Mouse (Mus musculus) CD8-positive naive resting alpha-beta T cell, adult 2 months (primary cell): ENCODE measurements around the gene Spon2.

Experiments
- DNase-seq, 2 experiments: peaks; one replicate each; pipeline ENCODE4 v3.0.0; 2022; ENCODE audit warnings: low read depth in 2 of 2, low spot score in 2 of 2

The Spon2 gene

GRCm38 (mm10) chr5:33218746-33219449, 643 bp upstream of the Spon2 start:
- no peak for DNase-seq

GRCm38 (mm10) chr5:33217663-33218062, 592 bp downstream of the Spon2 start:
- no peak for DNase-seq

GRCm38 (mm10) chr5:33214723-33215122, 3.5 kb downstream of the Spon2 start:
- DNase-seq = no peak

DNA sequence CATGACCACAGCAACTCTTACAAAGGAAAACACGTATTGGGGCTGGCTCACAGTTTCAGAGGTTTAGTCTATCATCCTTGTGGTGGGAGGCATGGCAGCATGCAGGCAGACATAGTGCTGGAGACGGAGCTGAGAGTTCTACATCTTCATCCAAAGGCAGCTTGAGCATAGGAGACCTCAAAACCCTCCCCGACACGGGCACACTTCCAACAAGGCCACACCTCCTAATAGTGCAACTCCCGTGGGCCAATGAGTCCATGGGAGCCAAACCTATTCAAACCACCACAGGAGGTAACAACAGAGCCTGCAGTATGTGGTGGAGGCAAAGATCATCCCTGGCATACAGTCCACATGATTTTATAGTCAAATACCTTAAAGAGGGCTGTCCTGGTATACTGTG, 7.0 kb downstream of the Spon2 start:
- no peak for DNase-seq

GRCm38 (mm10) chr5:33210515-33210914, 7.7 kb downstream of the Spon2 start:
- DNase-seq = no peak

- DNase-seq = no peak
Observed at GRCm38 (mm10) chr5:33208533-33209245, 9.6 kb downstream of the Spon2 start.

DNA sequence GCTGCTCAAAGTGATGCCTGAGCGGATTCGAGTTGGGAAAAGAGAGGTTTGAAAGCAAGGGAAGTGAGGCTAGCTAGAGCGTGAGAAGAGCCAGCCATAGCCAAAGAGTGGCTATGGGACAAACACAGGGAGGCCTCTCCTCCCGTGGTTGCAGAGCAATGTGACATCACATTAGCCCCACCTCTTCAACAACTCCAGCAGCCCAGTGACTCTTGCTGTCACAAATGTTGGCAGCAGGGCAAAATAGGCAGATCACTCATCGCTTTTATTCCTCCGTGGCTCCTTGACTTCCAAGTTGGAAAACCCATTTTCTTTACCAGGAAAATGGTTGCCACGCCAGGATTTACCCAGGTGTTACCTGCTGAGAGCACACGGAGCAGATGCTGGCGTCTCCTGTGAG, 11.1 kb downstream of the Spon2 start:
- DNase-seq = no peak

DNA sequence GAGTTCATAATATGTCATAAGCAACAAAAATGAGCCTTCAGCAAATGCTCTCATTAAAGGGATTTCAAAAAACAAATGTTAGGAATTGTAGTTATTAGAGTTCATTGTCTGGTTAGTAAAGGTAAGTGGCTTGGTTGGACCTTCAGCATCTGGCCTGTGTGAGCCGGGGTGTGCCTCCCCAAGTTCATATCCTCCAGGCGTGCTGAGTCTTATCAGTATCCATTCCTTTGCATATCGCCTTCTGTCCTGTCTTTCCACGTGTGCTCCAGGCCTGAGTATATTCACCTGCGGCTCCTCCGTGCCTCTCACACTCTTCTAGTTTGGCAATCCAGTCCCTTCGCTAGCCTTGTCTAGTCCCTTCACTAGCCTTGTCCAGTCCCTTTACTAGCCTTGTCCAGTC, 11.9 kb downstream of the Spon2 start:
- no peak for DNase-seq

- no peak for DNase-seq
Observed at GRCm38 (mm10) chr5:33204284-33204683, 14.0 kb downstream of the Spon2 start.

GRCm38 (mm10) chr5:33203691-33204242, 14.5 kb downstream of the Spon2 start:
- DNase-seq = peak; percentile 44 to 69

GRCm38 (mm10) chr5:33203171-33203565, 15.1 kb downstream of the Spon2 start:
- DNase-seq = no peak

DNA sequence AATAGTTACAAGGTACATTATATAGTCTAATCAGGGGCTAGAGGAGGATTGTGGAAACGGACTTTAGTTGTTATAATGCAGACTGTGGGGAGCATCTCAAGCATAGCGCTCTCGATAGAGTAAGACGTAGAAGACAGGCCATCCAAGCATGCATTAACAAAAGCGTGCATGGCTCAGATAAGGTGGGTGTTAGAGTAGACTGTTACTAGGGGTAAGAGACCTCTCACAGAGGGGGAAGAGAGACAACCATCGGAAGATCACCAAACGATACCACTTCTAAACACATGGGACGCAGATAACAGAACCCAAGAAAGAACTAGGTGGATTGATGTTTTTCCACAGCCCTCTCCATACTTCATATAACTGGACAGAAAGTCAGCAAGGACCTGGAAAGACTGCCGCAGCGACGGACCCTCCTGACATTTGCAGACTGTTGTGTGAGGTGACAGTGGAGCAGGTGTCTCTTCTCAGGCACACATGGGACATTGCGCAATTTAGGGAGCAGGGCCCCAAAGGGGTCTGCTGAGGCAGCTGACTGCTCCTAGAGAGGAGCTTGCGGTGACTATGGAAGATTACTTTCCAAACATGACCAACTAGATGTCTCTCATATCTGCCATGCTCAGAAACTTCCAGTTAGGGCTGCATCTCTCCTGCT, 15.6 kb downstream of the Spon2 start:
- no peak for DNase-seq

DNA sequence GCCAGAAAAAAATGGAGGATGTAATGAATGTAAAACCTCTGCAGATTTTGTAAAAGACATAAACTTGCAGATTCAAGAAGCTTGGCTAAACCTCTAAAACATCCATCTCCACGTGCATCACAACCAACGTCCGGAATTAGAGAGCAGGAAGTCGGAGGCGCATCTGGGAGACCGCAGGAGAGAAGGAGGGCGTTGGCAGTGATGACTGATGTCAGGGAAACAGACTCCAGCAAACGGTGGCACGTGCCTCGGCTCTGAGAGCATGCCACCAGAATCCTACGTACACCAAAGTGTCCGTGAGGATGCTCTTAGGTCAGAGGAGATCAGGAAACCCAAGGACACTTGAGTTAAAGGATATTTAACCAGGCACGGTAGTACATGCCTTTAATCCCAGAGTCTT, 16.6 kb downstream of the Spon2 start:
- no peak for DNase-seq

DNA sequence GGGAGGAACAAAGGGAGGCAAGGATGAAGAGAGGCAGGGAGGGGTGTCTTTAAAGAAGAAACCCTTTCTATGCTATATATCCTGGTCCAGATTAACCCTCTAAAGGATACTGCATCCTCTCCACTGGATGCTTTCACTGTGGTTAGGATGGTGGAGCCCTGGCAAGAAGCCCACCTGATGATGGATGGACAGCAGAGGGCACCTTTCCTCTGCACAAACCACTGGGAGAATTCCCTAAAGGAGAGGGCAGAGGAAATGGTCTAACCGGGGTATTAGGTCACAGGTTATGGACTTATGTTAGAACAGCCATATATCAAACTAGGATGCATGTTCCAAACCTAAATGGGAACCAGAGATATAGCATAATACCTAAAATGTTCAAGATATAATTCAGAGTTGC, 18.2 kb downstream of the Spon2 start:
- DNase-seq = no peak

DNA sequence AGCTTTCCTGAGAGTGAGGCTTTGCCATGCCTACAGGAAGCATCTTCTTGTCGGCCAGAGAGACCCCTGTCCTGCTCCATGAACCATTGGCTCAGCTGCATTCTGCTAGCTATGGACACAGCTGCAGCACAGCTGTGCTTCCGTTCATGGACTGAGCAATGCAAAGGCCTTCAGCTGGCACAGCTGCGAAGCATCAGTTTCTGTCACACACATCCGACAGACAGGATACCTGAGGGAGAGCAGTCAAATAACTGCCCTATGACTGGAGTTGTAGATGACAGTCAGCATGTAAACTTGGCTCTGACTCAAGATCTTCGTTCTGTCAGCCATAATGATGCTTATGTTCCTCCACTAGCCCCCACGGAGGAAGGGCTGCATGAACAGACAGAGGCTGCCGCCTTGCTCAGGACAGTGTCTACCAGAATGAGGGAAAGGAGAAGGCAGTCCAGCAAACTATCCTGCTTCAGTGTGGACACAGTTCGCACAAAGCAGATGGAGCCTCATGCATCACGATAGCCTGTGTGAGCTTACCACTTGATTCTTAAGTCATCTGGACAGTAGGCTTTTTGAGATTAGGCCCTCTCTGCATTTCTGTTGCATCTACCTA, 22.9 kb downstream of the Spon2 start:
- DNase-seq = no peak

- DNase-seq = no peak
Observed at GRCm38 (mm10) chr5:33193567-33193966, 24.7 kb downstream of the Spon2 start.
